Mouse (Mus musculus) adipose tissue, adult 10 weeks (tissue): ENCODE data around the gene Dsel. TPM values are rescaled to one million over a fixed set of nuclear protein-coding genes. Genes with fewer than 3 reads are reported as not detected.

Source experiments
- polyA plus RNA-seq: library from polyadenylated mRNA; stranded (reverse); fragments of 350-450 nt; fragmentation: Illumina TruSeq; extraction: RNeasy Lipid Tissue Mini Kit (QIAGEN cat#74804); gene quantifications from one replicate; pipeline ENCODE4 v1.2.3, GENCODE M21; 2014; ENCODE audit warnings: low read depth, low replicate concordance

Dsel gene
- 5.7 TPM for polyA plus RNA-seq

GRCm38 (mm10) chr1:111864779-111865165, at the start of gene Dsel:
Dsel (minus strand) TSS chr1:111864918.

